Mouse (Mus musculus): ENCODE measurements around the gene Olfr62.

The Olfr62 gene

GRCm38 (mm10) chr4:118658652-118659051 lies at the start of gene Olfr62:
Gene Olfr62 (plus strand): TSS chr4:118658952.
- no peak for DNase-seq (ENCODE audit: extremely low spot score, low spot score)

GRCm38 (mm10) chr4:118609836-118610235 lies 48.9 kb upstream of the Olfr62 start:
- no peak for DNase-seq (ENCODE audit: extremely low spot score, low spot score)

- peak; percentile 45 for DNase-seq (ENCODE audit: extremely low spot score, low spot score)
Observed at GRCm38 (mm10) chr4:118612619-118613018, 46.1 kb upstream of the Olfr62 start.

- DNase-seq (ENCODE audit: extremely low spot score, low spot score): no peak
Observed at GRCm38 (mm10) chr4:118615412-118615811, 43.3 kb upstream of the Olfr62 start.

GRCm38 (mm10) chr4:118620279-118620966 lies 38.3 kb upstream of the Olfr62 start, which contains the start of the genes Cfap57 and Ebna1bp2:
Gene Cfap57 (minus strand): TSS chr4:118620777.
Gene Ebna1bp2 (plus strand): TSS chr4:118620799.
- DNase-seq (ENCODE audit: extremely low spot score, low spot score): peak; percentile 97

- no peak for DNase-seq (ENCODE audit: extremely low spot score, low spot score)
Observed at GRCm38 (mm10) chr4:118620967-118621320, 37.8 kb upstream of the Olfr62 start.

- DNase-seq (ENCODE audit: extremely low spot score, low spot score): no peak
Observed at GRCm38 (mm10) chr4:118621781-118622180, 37.0 kb upstream of the Olfr62 start.

- DNase-seq (ENCODE audit: extremely low spot score, low spot score): no peak
Observed at GRCm38 (mm10) chr4:118630261-118630660, 28.5 kb upstream of the Olfr62 start.

GRCm38 (mm10) chr4:118642346-118643190 lies 16.2 kb upstream of the Olfr62 start:
- DNase-seq (ENCODE audit: extremely low spot score, low spot score): no peak

- peak; percentile 80 for DNase-seq (ENCODE audit: extremely low spot score, low spot score)
Observed at GRCm38 (mm10) chr4:118645234-118645633, 13.5 kb upstream of the Olfr62 start.

- no peak for DNase-seq (ENCODE audit: extremely low spot score, low spot score)
Observed at GRCm38 (mm10) chr4:118687086-118687485, 28.3 kb downstream of the Olfr62 start.

- DNase-seq (ENCODE audit: extremely low spot score, low spot score): no peak
Observed at GRCm38 (mm10) chr4:118692412-118692973, 33.7 kb downstream of the Olfr62 start, which contains the start of gene Olfr1342. Gene Olfr1342 (minus strand): TSS chr4:118692756.

GRCm38 (mm10) chr4:118693812-118694211 lies 35.1 kb downstream of the Olfr62 start:
- DNase-seq (ENCODE audit: extremely low spot score, low spot score): no peak

GRCm38 (mm10) chr4:118703223-118703622 lies 44.5 kb downstream of the Olfr62 start, which contains the start of gene Olfr1341:
Gene Olfr1341 (plus strand): TSS chr4:118703523.
- DNase-seq (ENCODE audit: extremely low spot score, low spot score): no peak

- no peak for DNase-seq (ENCODE audit: extremely low spot score, low spot score)
Observed at GRCm38 (mm10) chr4:118708086-118708485, 49.3 kb downstream of the Olfr62 start.

- DNase-seq (ENCODE audit: extremely low spot score, low spot score): no peak
Observed at GRCm38 (mm10) chr4:118711656-118712055, 52.9 kb downstream of the Olfr62 start.

Data from neural tube, embryonic 10.5 days (tissue).